Mouse (Mus musculus): ENCODE measurements at regions not wholly inside any gene's neighbourhood (a gene's known extent, or its start where the extent isn't known, plus 50 kb on each side); places are given as distances from the start of the nearest gene placed in this dataset.

- TF ChIP-seq POLR2A (IDR thresholded peaks at IDR 0.05; ENCODE audit: insufficient read depth, low read depth, low read length) (no peak), CTCF (IDR thresholded peaks at IDR 0.05; ENCODE audit: insufficient read depth, low read depth, low read length) (no peak)
Measured at GRCm38 (mm10) chr7:113131945-113132538, 75.2 kb upstream of the Arntl start.

Measured in olfactory bulb, adult 2 months (tissue).